Mouse (Mus musculus): ENCODE measurements at regions not wholly inside any gene's neighbourhood (a gene's known extent, or its start where the extent isn't known, plus 50 kb on each side); places are given as distances from the start of the nearest gene placed in this dataset.

DNA sequence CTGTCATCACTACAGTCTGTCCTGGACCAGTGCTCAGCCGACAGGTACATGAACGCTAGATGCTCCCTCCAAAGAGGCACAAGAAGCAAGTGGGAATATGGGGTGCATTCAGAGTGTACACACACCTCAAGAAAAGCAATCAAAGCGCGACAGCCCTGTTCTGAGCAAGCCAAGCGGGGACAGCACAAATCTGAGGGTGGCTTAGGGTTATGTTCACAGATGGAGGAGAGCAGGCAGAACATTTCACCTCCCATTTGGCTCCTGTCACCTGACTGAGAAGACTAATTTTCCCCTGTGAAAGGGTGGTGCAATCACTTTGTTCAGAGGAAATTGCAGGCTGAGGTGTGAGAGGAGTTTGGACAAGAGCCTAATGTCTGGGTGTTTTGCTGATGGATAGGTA, 106.8 kb upstream of the Wscd1 start:
- no peak overlapping the region for H3K4me3 ChIP-seq
- H3K9me3 ChIP-seq (replicated peaks), result no peaks in the 10 kb centered on the region
- no peaks in the 10 kb centered on the region for H3K36me3 ChIP-seq
- no peaks in the 10 kb centered on the region for H3K4me1 ChIP-seq
- WGBS, result 93% methylated on average over 5 of the region's 5 CpGs
- no peaks in the 10 kb centered on the region for H3K27me3 ChIP-seq (ENCODE audit: low read depth, poor library complexity, severe bottlenecking)
- H3K27ac ChIP-seq (replicated peaks), result no peak overlapping the region
- no peak for DNase-seq (ENCODE audit: low spot score)

DNA sequence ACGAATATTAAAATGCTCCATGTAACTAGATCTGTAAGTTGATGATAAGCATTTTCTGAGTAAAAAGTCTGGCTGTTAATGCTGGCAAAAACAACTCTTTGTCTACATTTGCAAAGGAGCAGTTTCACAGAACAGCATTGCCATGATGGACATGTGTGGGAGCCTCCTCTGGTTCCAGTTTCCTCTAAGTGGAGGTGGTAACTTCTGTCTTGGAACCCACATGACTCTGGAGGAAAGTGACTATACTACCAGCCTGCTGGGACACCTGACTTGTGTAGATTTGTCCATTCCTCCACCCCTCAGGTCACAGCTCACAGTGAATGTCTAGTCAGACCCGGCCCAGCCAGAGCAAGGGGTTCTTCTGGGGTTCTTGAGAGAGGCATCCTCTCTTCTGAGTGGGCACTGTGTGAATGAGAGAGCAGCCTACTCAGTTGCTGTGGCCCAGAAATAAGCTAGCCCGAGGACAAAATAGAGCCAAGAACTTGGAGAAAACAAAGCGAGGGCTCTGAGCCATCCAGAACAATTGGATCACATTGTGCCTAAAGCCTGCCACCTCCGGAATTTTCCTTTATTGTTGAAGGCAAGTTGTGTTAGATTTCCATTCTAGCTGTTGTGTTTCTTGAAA, 97.9 kb upstream of the Wscd1 start:
- WGBS, result 93% methylated on average over 5 of the region's 5 CpGs
- DNase-seq (ENCODE audit: low spot score), result no peak
- Histone ChIP-seq H3K4me3 (no peak overlapping the region), H3K9me3 (replicated peaks) (no peaks in the 10 kb centered on the region), H3K4me1 (peaks cover 7% of the 10 kb centered on the region; the same call in 1 of the 2 replicates), H3K27ac (replicated peaks) (no peak overlapping the region), H3K36me3 (no peaks in the 10 kb centered on the region), H3K27me3 (ENCODE audit: low read depth, poor library complexity, severe bottlenecking) (no peaks in the 10 kb centered on the region)

DNA sequence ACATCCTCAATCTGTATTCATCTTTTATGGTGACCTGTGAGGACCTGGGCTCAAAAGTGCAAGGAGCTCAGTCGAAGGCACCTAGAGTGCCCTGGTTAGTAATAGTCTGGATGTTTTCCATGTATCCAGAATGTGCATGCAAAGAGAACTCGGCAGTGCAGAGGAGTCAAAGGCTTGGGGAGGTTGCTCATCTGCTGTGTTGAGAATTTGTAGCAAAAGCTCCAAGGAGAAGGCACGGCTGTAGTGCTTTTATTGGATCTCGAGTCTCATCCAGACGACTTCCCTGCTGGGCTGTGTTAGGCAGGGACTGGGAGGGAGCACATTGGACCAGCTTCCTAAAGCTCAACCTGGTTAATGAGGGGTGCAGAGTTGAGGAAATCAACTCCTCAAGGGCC, 97.3 kb upstream of the Wscd1 start:
- no peaks in the 10 kb centered on the region for H3K27me3 ChIP-seq (ENCODE audit: low read depth, poor library complexity, severe bottlenecking)
- peaks cover 7% of the 10 kb centered on the region; the same call in 1 of the 2 replicates for H3K4me1 ChIP-seq
- WGBS, result 84% methylated on average over 5 of the region's 5 CpGs
- no peaks in the 10 kb centered on the region for H3K36me3 ChIP-seq
- no peak for DNase-seq (ENCODE audit: low spot score)
- H3K4me3 ChIP-seq, result no peak overlapping the region
- no peak overlapping the region for H3K27ac ChIP-seq (replicated peaks)
- no peaks in the 10 kb centered on the region for H3K9me3 ChIP-seq (replicated peaks)

DNA sequence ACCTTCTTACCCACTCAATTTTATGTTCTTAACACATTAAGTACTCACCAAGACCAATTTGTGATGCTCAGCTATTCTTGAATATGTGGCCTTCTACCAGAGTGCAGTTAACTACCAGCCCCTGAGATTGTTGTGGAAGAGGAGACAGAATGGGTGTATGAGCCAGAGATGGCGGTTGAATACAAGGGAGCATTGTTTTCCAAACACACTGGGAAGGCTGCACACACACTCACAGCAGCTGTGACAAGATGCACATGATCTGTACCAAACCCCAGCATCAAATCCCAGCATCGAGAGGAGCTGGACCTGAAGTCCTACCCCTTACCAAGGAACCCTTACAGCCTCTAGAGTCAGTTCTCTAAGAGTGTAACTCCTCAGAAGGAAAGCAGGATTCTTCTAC, 91.4 kb upstream of the Wscd1 start:
- no peaks in the 10 kb centered on the region for H3K27me3 ChIP-seq (ENCODE audit: low read depth, poor library complexity, severe bottlenecking)
- H3K27ac ChIP-seq (replicated peaks), result no peak overlapping the region
- 77% methylated on average over 2 of the region's 2 CpGs for WGBS
- no peak overlapping the region for H3K4me3 ChIP-seq
- no peak for DNase-seq (ENCODE audit: low spot score)
- H3K36me3 ChIP-seq, result no peaks in the 10 kb centered on the region
- no peaks in the 10 kb centered on the region for H3K9me3 ChIP-seq (replicated peaks)
- H3K4me1 ChIP-seq, result no peaks in the 10 kb centered on the region

DNA sequence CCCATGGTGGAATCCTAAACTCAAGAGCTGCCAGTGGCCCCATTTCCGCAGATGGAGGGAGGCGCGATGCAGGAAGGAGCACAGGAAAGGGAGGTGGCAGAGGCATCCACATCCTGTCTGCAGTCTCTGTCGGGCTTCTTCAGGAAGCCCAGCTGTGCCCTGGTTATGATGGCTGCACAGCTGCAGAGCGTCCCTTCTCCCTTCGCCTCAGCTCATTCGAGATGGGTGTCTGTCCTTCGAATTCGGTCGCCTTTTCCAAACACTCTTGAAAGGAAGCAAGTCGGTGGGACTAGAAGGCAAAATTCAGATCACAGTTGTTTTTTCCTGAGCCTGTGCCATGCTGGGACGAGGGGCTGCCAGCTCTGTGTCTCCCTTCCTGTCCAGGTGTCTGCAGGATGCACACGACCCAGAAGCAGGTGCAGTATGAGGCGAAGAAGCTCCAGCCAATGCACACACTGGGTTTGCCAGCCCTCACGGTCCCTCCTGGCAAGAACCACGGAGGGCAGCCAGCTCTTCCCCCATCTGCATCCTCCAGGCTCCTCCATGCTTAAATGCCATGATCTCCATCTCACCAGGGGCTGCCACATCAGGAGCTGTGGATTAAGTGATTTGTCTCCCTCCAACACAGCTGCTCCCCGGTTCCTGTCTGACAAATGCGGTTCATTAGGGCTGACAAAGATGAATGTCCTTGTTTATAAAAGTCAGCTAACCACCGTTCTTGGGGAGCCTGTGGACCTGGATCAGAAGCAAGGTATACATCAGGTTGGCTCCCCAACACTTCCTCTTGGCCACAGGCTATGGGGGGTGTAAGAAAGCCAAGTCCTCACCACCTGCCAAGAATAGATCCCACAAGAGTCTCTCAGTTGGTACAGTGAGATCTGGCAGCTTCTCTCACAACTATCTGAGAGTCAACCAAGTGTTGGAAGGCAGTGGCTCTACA, 79.3 kb upstream of the Wscd1 start:
- 83% methylated on average over 19 of the region's 19 CpGs for WGBS
- H3K27ac ChIP-seq (replicated peaks), result no peak overlapping the region; the same call in 1 of the 2 replicates
- peaks cover 10% of the 10 kb centered on the region for H3K4me1 ChIP-seq
- H3K9me3 ChIP-seq (replicated peaks), result no peaks in the 10 kb centered on the region
- DNase-seq (ENCODE audit: low spot score), result no peak
- H3K27me3 ChIP-seq (ENCODE audit: low read depth, poor library complexity, severe bottlenecking), result 0 out of 2 replicates have a peak, but pooled peaks cover 7% of the 10 kb centered on the region
- no peaks in the 10 kb centered on the region for H3K36me3 ChIP-seq
- no peak overlapping the region for H3K4me3 ChIP-seq

DNA sequence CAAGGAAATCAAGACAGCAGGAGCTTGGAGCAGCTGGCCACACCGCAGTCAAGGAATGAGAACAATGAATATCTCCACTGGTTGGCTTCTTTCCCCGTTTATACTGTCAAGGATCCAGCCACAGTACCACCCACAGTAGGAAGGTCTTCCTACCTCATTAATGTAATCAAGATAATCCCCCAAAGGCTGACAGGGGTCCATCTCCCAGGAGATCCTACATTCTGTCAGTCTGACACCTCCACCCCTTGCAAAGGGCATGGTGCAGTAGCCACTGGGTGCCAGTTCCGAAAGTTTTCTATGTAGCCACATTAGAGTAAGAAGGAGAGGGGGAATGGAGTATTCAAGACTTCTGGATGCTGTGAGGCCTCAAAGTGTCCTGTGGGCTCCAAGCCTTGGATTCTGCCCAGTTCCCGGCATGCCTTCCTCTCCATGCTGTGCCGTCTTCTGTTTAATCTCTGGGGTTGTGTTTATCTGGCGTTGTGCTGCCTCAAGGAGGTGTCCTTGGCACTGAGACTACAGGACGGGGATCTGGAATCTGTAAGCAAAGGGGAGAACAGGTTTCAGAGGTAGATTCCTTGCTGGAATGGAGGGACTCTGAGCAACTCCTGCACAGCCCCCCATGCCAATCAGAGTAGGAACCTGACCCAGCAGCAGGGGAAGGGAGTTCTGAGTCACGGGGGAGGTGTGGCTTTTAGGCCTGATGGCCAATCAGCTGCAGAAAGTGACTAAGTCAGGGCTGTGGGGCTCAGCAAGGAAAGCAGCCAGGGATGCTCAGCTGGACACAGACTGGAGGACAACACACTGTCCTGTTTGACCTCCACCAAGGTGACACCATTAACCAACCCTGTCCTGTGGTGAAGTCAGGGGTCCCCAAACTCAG, 77.3 kb upstream of the Wscd1 start:
- WGBS, result 52% methylated on average over 8 of the region's 8 CpGs
- Histone ChIP-seq H3K9me3 (replicated peaks) (no peaks in the 10 kb centered on the region), H3K36me3 (no peaks in the 10 kb centered on the region), H3K4me1 (peaks cover 15% of the 10 kb centered on the region), H3K4me3 (no peak overlapping the region), H3K27ac (replicated peaks) (no peak overlapping the region), H3K27me3 (ENCODE audit: low read depth, poor library complexity, severe bottlenecking) (peaks cover 7% of the 10 kb centered on the region; the same call in 1 of the 2 replicates)
- no peak for DNase-seq (ENCODE audit: low spot score)

DNA sequence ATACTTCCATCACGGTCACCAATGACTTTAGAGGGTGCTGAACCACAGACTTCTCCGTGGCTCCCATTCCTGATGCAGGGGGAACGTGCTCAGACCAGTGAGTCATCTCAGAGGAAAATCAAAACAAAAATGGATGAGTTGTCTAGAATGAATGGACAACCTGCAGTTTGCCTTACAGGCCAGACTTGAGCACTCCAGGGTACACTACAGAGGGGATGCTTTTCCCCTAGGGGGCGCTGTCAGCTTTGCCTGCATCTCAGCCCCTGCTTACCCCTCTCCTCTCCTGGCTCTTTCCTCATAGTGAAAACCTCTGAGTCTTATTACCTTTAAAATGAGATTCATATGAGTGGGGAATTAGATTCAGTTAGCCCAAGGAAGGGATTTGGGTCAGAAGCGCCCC, 75.4 kb upstream of the Wscd1 start:
- Histone ChIP-seq H3K4me3 (no peak overlapping the region), H3K4me1 (peaks cover 15% of the 10 kb centered on the region), H3K27me3 (ENCODE audit: low read depth, poor library complexity, severe bottlenecking) (peaks cover 7% of the 10 kb centered on the region; the same call in 1 of the 2 replicates), H3K9me3 (replicated peaks) (no peaks in the 10 kb centered on the region), H3K27ac (replicated peaks) (no peak overlapping the region), H3K36me3 (no peaks in the 10 kb centered on the region)
- 45% methylated on average over 5 of the region's 5 CpGs for WGBS
- peak; percentile 58 for DNase-seq (ENCODE audit: low spot score)

DNA sequence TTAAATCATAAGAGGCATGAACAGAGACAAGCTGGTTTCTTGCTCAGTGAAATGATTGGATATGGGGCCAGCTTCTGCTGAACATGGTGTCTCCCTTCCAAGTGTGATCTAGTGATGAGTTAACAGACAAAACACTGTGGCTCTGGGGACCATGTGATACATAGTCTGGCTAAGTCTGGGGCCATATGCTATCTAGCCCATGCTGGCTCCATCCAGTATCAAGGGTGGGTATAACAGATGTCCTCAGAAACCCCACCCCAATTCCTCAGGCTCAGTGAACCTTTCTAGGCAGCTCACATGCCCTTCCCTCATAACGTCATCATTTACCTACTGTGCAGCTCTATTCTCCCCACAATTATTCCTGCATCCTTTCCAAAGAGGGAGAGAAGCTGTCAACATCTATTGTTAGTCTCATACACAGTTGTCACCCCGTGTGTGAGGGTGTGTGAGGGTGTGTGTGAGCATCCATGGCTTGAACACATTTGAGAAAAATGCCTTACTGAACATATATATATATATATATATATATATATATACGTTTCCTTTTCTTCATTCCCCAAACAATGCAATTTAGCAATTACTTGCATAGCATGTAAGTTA, 73.9 kb upstream of the Wscd1 start:
- Histone ChIP-seq H3K4me1 (peaks cover 15% of the 10 kb centered on the region), H3K27ac (replicated peaks) (no peak overlapping the region), H3K36me3 (no peaks in the 10 kb centered on the region), H3K4me3 (no peak overlapping the region), H3K27me3 (ENCODE audit: low read depth, poor library complexity, severe bottlenecking) (peaks cover 7% of the 10 kb centered on the region; the same call in 1 of the 2 replicates), H3K9me3 (replicated peaks) (no peaks in the 10 kb centered on the region)
- DNase-seq (ENCODE audit: low spot score), result no peak
- WGBS, result 65% methylated on average over 3 of the region's 3 CpGs

DNA sequence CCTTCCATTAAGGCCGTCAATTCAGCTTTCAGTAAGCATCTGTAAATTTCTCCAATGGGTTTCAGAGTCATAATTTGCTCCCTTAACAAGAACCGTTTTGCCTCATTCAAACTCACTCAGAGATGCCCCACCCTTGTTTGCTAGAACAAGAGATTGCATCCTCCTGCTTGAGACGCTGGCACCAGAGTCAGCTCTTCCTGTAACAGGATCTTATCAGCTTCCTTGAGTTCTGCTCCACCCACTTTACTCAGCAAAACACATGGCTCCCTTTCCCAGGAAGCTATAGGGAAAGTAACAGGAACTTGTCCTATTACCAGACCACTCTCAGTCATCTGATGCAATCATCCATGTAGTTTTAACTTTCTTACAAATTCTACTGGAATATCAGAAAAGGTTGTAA, 52.7 kb upstream of the Wscd1 start:
- Histone ChIP-seq H3K9me3 (replicated peaks) (no peaks in the 10 kb centered on the region), H3K27me3 (ENCODE audit: low read depth, poor library complexity, severe bottlenecking) (no peaks in the 10 kb centered on the region), H3K4me3 (no peak overlapping the region), H3K27ac (replicated peaks) (no peak overlapping the region), H3K4me1 (no peaks in the 10 kb centered on the region), H3K36me3 (no peaks in the 10 kb centered on the region)
- 61% methylated on average over 3 of the region's 3 CpGs for WGBS
- DNase-seq (ENCODE audit: low spot score), result no peak

DNA sequence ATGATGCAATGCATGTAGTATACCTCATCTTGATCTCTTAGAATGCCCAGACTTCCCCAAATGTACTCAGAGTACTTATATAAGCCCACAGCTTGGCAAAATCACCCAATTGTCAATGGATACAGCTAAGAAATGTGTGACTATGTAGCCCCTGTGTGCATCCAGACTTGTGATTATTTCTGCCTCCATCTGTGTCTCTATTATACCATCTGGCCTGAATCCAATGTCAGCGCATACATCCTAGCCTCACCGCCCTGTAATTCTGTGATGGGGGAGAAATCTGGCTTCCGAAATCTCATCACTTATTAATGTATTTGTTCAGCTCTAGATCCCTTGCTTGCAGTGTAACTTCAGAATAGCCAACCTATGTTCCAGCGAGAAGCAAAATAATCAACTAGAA, 50.9 kb upstream of the Wscd1 start:
- WGBS, result 94% methylated on average over 4 of the region's 4 CpGs
- H3K27me3 ChIP-seq (ENCODE audit: low read depth, poor library complexity, severe bottlenecking), result no peaks in the 10 kb centered on the region
- no peak for DNase-seq (ENCODE audit: low spot score)
- H3K9me3 ChIP-seq (replicated peaks), result no peaks in the 10 kb centered on the region
- H3K36me3 ChIP-seq, result no peaks in the 10 kb centered on the region
- H3K27ac ChIP-seq (replicated peaks), result no peak overlapping the region
- no peaks in the 10 kb centered on the region for H3K4me1 ChIP-seq
- H3K4me3 ChIP-seq, result no peak overlapping the region
